Mouse (Mus musculus) kidney, adult 18-20 months (tissue): ENCODE results near the gene Spata20.

Experiments used
- DNase-seq: peaks from one replicate; pipeline ENCODE4 v3.0.0; 2021

Gene Spata20

DNA sequence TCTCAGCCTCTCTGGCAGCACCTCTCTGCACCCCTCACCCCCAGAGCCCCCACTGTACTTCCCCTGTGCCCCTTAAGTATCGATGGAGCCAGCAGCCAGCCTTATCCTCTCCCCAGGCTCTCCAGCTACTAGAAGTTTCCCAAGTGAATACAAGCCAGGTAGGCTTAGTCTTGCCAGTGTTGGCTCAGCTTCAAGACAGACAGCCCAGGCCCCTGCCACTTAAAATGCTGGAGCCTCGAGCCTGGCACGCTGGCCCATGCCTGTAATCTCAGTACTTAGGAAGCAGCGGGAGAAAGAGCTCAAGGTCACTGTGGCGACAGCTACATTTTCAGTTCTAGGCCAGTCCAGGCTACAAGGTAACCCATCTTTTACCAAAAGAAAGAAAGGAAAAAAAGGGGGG lies 36.1 kb downstream of the Spata20 start:
- no peak for DNase-seq

DNA sequence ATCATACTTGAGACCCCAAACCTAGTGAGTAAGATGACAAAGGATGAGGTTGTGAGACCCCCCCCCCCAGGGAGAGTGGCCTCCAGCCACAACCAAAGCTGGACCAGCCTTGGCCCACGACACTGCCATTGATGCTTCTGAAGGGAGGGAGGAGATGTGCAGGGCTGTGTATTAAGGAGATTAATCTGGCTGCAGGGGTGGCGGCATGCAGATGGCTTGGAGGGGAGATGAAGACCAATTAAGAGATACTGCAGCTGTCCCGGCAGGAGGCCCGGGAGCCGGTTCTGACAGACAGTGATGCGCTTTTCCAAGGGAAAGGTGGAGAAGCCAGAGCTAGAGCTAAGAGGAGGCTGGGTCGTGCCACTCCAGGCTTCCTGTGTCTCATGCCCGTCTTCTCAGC lies 36.7 kb downstream of the Spata20 start:
- no peak for DNase-seq

DNA sequence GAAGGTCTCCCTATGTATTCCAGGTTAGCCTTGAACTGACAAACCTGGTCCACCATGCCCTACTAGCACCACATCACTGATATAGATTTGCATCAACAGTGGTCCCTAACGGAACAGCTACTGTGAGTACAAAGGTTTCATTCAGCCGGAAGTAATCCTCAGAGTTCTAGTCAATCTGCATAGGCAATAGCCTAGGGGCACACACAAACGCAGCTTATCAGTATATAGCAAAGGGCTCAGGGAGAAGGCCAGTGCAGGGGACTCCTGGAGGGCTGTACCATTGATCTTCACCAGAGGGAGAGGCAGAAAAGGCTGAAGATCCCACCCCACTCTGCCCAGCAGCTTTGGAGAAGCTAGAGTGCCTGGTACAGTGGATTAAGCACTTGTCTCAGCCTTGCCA lies 39.0 kb downstream of the Spata20 start:
- DNase-seq: no peak

DNA sequence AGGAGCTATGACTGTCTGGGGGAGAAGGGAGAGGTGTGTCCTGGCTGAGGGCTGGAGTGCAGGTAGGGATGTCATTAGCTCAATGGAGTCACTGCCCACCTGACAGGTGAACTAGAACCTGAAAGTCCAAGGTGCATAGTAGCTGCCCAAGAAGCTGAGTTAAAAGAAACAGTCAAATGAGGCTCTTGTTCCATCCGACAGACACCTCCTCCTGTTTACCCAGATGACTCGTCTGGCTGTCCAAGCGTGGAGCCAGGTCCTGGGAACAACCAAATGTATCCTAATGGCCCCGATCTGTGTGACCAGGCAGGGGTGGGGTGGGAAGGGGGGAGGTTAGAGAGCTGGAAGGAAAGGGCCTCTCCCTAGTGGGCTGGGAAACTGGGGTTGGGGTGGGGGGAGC lies 40.7 kb downstream of the Spata20 start:
- DNase-seq: peak; percentile 38

DNA sequence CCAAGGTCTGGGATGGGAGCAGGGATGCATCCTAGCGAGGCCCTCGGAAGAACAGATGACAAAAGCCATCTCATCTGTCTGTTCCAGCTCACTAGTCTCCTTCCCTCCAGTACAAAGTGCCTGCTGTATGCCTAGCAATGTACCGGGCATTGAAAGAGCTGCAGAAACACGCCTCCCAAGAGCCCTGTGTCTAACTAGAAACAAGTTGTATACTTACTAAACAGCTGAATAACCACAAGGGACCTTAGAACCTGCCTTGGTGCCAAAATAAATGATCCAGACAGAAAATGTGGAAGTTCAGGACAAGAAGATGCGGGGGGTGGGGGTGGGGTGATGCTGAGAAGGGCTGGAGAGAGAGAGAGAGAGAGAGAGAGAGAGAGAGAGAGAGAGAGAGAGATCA lies 41.1 kb downstream of the Spata20 start:
- DNase-seq: no peak

DNA sequence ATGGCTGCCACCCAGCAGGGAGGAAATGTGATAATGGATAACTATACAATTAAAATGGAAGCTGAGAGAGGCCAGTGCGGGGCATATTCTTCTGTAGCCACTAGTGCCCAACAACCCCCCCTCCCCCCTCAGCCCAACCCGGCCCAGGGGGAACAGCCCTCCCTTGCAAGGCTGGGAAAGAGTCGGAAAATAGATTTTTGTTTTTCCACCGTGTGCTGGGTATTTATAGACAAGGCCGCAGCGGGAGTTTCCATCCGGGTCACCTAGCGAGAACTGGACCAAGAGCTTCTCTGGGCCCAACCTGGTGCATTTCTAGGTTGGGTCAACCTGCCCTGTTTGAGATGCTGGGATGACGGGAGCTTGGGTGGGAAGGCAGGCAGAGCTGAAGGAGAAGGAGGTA lies 44.2 kb downstream of the Spata20 start:
- DNase-seq: no peak

DNA sequence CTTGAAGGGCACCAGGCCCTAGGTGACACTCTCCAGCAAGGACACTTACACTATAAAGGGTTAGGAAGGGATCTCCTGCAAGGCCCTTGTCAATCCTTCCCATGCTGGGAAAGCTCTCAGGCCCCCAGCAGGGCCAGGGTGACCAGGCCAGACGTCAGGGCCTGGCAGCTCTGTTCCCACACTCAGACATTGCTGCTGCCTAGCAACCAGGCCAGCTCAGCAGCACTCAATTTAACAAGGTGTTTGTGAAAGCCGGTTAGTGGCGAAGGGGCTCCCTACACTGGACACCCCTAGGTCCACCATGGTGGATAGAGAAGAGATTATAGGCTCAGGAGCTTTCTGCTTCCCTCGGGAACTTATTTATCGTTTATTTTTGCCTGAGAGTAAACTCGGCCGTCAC lies 44.9 kb downstream of the Spata20 start:
- no peak for DNase-seq

DNA sequence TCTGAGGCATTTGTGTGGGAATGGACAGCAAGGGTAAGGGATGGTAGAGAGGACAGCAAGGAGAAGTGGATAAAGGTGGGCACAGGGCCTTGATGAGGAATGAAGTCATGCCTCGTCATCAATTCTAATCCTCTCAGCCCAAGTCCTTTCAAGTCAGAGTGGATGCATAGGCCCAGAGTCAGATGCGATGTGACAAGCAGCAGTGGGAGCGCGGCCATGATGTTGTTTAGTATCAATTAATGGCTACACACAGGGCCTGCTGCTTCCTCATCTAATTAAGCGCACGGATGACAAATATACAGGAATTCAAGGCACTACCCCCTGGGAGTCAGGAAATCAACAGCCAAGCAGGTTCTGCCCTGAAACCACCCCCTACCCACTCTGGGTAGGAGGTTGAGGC lies 45.6 kb downstream of the Spata20 start:
- no peak for DNase-seq

DNA sequence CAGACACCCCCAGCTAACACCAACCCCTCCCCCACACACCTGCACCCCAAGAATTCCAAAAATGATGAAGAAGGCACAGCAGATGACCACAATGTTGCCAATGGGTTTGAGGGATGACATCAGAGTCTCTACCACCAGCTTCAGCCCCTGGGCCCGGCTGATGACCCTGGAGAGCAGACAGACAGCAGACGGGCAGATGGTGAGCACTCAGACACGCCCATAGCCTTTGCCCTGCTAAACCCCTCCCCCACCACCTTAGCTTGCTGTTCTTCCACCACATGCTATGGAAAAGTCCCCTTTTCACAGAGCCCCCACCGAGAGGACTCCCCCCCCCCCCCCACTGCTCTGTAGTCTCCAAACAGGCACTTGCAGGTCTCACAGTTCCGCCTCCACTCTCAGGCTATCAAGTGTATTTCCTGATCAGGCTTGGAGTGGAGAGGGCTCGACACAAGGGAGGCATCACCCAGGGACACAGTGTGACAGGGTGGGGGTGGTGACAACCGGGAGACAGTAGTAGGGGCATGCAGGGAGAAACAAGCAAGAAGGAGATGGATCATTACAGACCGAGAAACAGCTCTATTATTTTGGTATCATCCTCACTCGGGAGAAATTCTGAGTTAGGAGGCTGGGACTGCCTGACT lies 56.8 kb downstream of the Spata20 start:
- DNase-seq: no peak
